Comparison of ENCODE assay signal across 13 mouse cellular contexts in the genomic region with DNA sequence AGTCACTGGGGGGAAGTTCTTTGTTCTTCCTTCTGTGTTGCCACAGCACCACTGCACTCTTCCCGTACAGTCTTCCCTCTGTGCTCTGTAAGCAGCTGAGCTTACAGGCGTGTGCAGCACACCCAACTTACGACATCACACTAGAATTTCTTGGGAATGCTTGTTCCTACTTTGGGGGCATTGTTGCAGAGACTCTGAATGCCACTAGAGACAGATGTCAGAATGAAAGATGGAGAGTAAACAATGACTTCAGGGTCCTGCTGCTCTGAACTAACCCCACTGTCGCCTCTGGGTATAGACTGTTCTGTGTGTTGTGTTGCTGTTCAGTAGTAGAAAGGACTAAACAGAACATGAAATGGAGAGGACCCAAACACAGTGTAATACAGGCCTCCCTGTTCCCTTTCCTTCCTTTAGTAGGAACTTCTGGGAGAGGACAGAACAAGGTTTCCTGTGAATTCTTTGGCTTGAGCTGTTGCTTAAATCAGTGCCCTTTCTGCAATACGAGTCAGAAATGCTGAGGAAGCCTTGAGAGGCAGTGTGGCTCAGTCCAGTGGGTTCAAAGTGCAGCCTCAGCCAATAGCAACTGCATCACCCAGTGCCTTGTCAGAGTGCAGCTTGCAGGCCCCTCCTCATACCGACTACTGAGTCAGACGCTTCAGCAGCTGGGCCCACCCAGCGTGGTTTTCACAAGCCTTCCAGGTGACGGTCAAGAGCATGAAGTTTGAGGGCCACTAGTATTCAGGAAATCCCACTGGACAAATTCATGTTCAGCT.
DNase-seq lines count a peak whose midpoint lies in the region; ATAC-seq and TF ChIP-seq lines count a peak whose summit lies in the region.
"Had no signal": no experiment of that assay in that cellular context is flagged by ENCODE, and none has a peak within 500 bp of the region (broad histone marks: within the 10 kb centered on the region; RNA-seq: fewer than 3 reads in every experiment).

No protein-coding gene starts in this region.

- H3K27ac ChIP-seq in forebrain, embryonic 15.5 days (replicated peaks): 0 out of 2 replicates have a peak overlapping the region, but pooled peaks have one; percentile 4
- H3K27ac ChIP-seq in forebrain, embryonic 16.5 days (ENCODE audit: low read length): no peak overlapping the region
- H3K27ac ChIP-seq in lung, postnatal 0 days (ENCODE audit: low read length): no peak overlapping the region
- peak overlapping the region; percentile 63 for H3K27ac ChIP-seq in hindbrain, embryonic 13.5 days
- H3K27ac ChIP-seq in heart, adult 2 months: no peak overlapping the region
- H3K27ac ChIP-seq in cerebellum, adult 2 months (ENCODE audit: insufficient read depth, low read length): no peak overlapping the region
- H3K27ac ChIP-seq: heart, embryonic 15.5 days had no signal

- H3K4me3 ChIP-seq in forebrain, embryonic 15.5 days: no peak overlapping the region
- no peak overlapping the region for H3K4me3 ChIP-seq in forebrain, embryonic 16.5 days (replicated peaks; ENCODE audit: low read length)
- H3K4me3 ChIP-seq in lung, postnatal 0 days (ENCODE audit: low read depth, low read length): no peak overlapping the region
- no peak overlapping the region for H3K4me3 ChIP-seq in lung, adult 2 months (replicated peaks; ENCODE audit: extremely low read depth, low read depth, low read length)
- H3K4me3 ChIP-seq in hindbrain, embryonic 13.5 days: no peak overlapping the region
- H3K4me3 ChIP-seq in heart, adult 2 months: no peak overlapping the region
- no peak overlapping the region for H3K4me3 ChIP-seq in cerebellum, adult 2 months (replicated peaks; ENCODE audit: insufficient read depth, low read depth, low read length)
- H3K4me3 ChIP-seq: heart, embryonic 15.5 days had no signal

- no peaks in the 10 kb centered on the region for H3K9me3 ChIP-seq in forebrain, embryonic 15.5 days
- no peaks in the 10 kb centered on the region for H3K9me3 ChIP-seq in forebrain, embryonic 16.5 days (ENCODE audit: control insufficient read depth, low read length)
- no peaks in the 10 kb centered on the region for H3K9me3 ChIP-seq in lung, postnatal 0 days (ENCODE audit: low read length)
- no peaks in the 10 kb centered on the region for H3K9me3 ChIP-seq in hindbrain, embryonic 13.5 days
- H3K9me3 ChIP-seq: heart, embryonic 15.5 days had no signal

- H3K36me3 ChIP-seq in forebrain, embryonic 15.5 days: 0 out of 2 replicates have a peak, but pooled peaks cover 3% of the 10 kb centered on the region
- no peaks in the 10 kb centered on the region for H3K36me3 ChIP-seq in forebrain, embryonic 16.5 days (ENCODE audit: control insufficient read depth, insufficient read depth)
- H3K36me3 ChIP-seq in lung, postnatal 0 days (ENCODE audit: insufficient read depth, low read length): no peaks in the 10 kb centered on the region
- H3K36me3 ChIP-seq in hindbrain, embryonic 13.5 days: no peaks in the 10 kb centered on the region
- H3K36me3 ChIP-seq in heart, adult 2 months (ENCODE audit: control insufficient read depth, insufficient read depth, low read length): no peaks in the 10 kb centered on the region
- H3K36me3 ChIP-seq: heart, embryonic 15.5 days had no signal

- intact Hi-C loops in heart, adult 2 months (cut with DNase I): no loop called here

- ATAC-seq in forebrain, embryonic 15.5 days (replicated peaks): no peak
- no peak for ATAC-seq in forebrain, embryonic 16.5 days
- ATAC-seq in lung, postnatal 0 days: peak; percentile 17
- ATAC-seq in hindbrain, embryonic 13.5 days (ENCODE audit: low FRiP score): no peak

- TF ChIP-seq EP300 in lung, postnatal 0 days (IDR thresholded peaks at IDR 0.05): no peak
- TF ChIP-seq EP300 in heart, adult 2 months (IDR thresholded peaks at IDR 0.05; ENCODE audit: insufficient read depth, low read depth, low read length): no peak

- 71% methylated on average over 9 of the region's 9 CpGs for WGBS in forebrain, embryonic 15.5 days
- 72% methylated on average over 9 of the region's 9 CpGs for WGBS in forebrain, embryonic 16.5 days
- WGBS in lung, postnatal 0 days: 48% methylated on average over 9 of the region's 9 CpGs
- WGBS in lung, adult 2 months: 50% methylated on average over 9 of the region's 9 CpGs
- WGBS in hindbrain, embryonic 13.5 days: 52% methylated on average over 9 of the region's 9 CpGs
- 71% methylated on average over 9 of the region's 9 CpGs for WGBS in heart, adult 2 months
- WGBS in cerebellum, adult 2 months: 84% methylated on average over 9 of the region's 9 CpGs

- peaks cover 50% of the 10 kb centered on the region for H3K4me1 ChIP-seq in forebrain, embryonic 15.5 days
- peaks cover 38% of the 10 kb centered on the region for H3K4me1 ChIP-seq in forebrain, embryonic 16.5 days (replicated peaks; ENCODE audit: control insufficient read depth, insufficient read depth, low read length)
- no peaks in the 10 kb centered on the region for H3K4me1 ChIP-seq in lung, postnatal 0 days (ENCODE audit: insufficient read depth, low read depth, low read length)
- peaks cover 5% of the 10 kb centered on the region; the same call in 1 of the 2 replicates for H3K4me1 ChIP-seq in lung, adult 2 months (ENCODE audit: control insufficient read depth, insufficient read depth, low read length)
- peaks cover 76% of the 10 kb centered on the region for H3K4me1 ChIP-seq in hindbrain, embryonic 13.5 days (replicated peaks)
- peaks cover 17% of the 10 kb centered on the region for H3K4me1 ChIP-seq in heart, adult 2 months (ENCODE audit: control insufficient read depth, insufficient read depth, low read length)
- H3K4me1 ChIP-seq in cerebellum, adult 2 months (ENCODE audit: control insufficient read depth, insufficient read depth, low read length): peaks cover 23% of the 10 kb centered on the region; the same call in 1 of the 2 replicates

- H3K4me2 ChIP-seq in forebrain, embryonic 15.5 days (replicated peaks): no peak overlapping the region
- no peak overlapping the region for H3K4me2 ChIP-seq in forebrain, embryonic 16.5 days (ENCODE audit: low read length)
- no peak overlapping the region for H3K4me2 ChIP-seq in lung, postnatal 0 days (replicated peaks; ENCODE audit: low read depth, low read length)
- no peak overlapping the region for H3K4me2 ChIP-seq in hindbrain, embryonic 13.5 days
- H3K4me2 ChIP-seq: heart, embryonic 15.5 days had no signal

- no peak overlapping the region for H3K9ac ChIP-seq in forebrain, embryonic 15.5 days (replicated peaks)
- H3K9ac ChIP-seq in forebrain, embryonic 16.5 days (replicated peaks; ENCODE audit: low read depth, low read length): no peak overlapping the region
- H3K9ac ChIP-seq in lung, postnatal 0 days (replicated peaks; ENCODE audit: low read depth): no peak overlapping the region
- H3K9ac ChIP-seq in hindbrain, embryonic 13.5 days: no peak overlapping the region
- no peak overlapping the region for H3K9ac ChIP-seq in heart, adult 2 months (ENCODE audit: low read depth, low read length)
- H3K9ac ChIP-seq: heart, embryonic 15.5 days had no signal

- peak; percentile 35 for DNase-seq in lung, postnatal 0 days (ENCODE audit: low spot score)
- DNase-seq in lung, adult 2 months: no peak
- DNase-seq in skeletal muscle tissue, adult 2 months (ENCODE audit: low read depth, low spot score): peak; percentile 38
- no peak for DNase-seq in heart, adult 2 months
- no peak for DNase-seq in cerebellum, adult 2 months
- DNase-seq: cerebellum, postnatal 14 days; kidney, adult 11 months; spleen, adult 18-20 months; thymus, adult 18-20 months had no signal

- H3K27me3 ChIP-seq in forebrain, embryonic 15.5 days: no peaks in the 10 kb centered on the region
- no peaks in the 10 kb centered on the region for H3K27me3 ChIP-seq in forebrain, embryonic 16.5 days (replicated peaks; ENCODE audit: control insufficient read depth, insufficient read depth, low read length)
- H3K27me3 ChIP-seq in lung, postnatal 0 days (replicated peaks; ENCODE audit: insufficient read depth, low read length): no peaks in the 10 kb centered on the region
- H3K27me3 ChIP-seq in hindbrain, embryonic 13.5 days: no peaks in the 10 kb centered on the region
- no peaks in the 10 kb centered on the region for H3K27me3 ChIP-seq in heart, adult 2 months (ENCODE audit: control insufficient read depth, insufficient read depth, low read length)
- no peaks in the 10 kb centered on the region for H3K27me3 ChIP-seq in cerebellum, adult 2 months (ENCODE audit: control insufficient read depth, insufficient read depth, low read length)
- H3K27me3 ChIP-seq: heart, embryonic 15.5 days had no signal

- H3K79me2 ChIP-seq in heart, adult 2 months (replicated peaks; ENCODE audit: control insufficient read depth, insufficient read depth, low read length): peaks cover 1% of the 10 kb centered on the region; the same call in 1 of the 2 replicates

- no peak for TF ChIP-seq CTCF in lung, postnatal 0 days (IDR thresholded peaks at IDR 0.05)
- TF ChIP-seq CTCF in lung, adult 2 months (IDR thresholded peaks at IDR 0.05; ENCODE audit: insufficient read depth, low read length): no peak
- no peak for TF ChIP-seq CTCF in heart, adult 2 months (IDR thresholded peaks at IDR 0.05)
- TF ChIP-seq CTCF in cerebellum, adult 2 months (IDR thresholded peaks at IDR 0.05; ENCODE audit: borderline replicate concordance, insufficient read depth, low read depth, low read length): no peak

- no peak for TF ChIP-seq POLR2A in lung, adult 2 months (IDR thresholded peaks at IDR 0.05; ENCODE audit: borderline replicate concordance, extremely low read depth, low read depth, low read length)
- TF ChIP-seq POLR2A in heart, adult 2 months (IDR thresholded peaks at IDR 0.05; ENCODE audit: insufficient read depth, low read depth, low read length): no peak
- no peak for TF ChIP-seq POLR2A in cerebellum, adult 2 months (IDR thresholded peaks at IDR 0.05; ENCODE audit: borderline replicate concordance, insufficient read depth, low read length)

Comparison
In these comparisons a context has a peak if more than half of its experiments do, and no peak if none do; other contexts are left out.
1. H3K27ac ChIP-seq: peak in forebrain, embryonic 15.5 days (single experiment) and hindbrain, embryonic 13.5 days (single experiment); none in forebrain, embryonic 16.5 days (single experiment), lung, postnatal 0 days (single experiment), heart, adult 2 months (single experiment) and cerebellum, adult 2 months (single experiment).
2. DNase-seq: peak in lung, postnatal 0 days (single experiment) and skeletal muscle tissue, adult 2 months (single experiment); none in lung, adult 2 months (single experiment), heart, adult 2 months (0 of 2) and cerebellum, adult 2 months (0 of 2).